Mouse (Mus musculus) heart, embryonic 13.5 days (tissue): Measurements from ENCODE around the gene Lrch3. TPM values are rescaled to one million over a fixed set of nuclear protein-coding genes. Genes with fewer than 3 reads are reported as not detected.

Source experiments
- polyA plus RNA-seq: library from polyadenylated mRNA; unstranded; fragments of >200 nt; fragmentation: Nextera tagmentation; extraction: Ambion mirVana; gene quantifications from 2 replicates; pipeline ENCODE4 v1.2.1, GENCODE M21; 2015

Gene Lrch3
- polyA plus RNA-seq, 1 experiment from 2014 or later: 16.4 TPM

Other genes starting within 250 kb of the Lrch3 start
- 0.21 TPM in 1 of 2 replicates, not detected in the other for gene Muc4, start 178.2 kb upstream of the Lrch3 start, polyA plus RNA-seq
- 0.06 and 0.20 TPM in 2 replicates for gene Muc20, start 116.7 kb upstream of the Lrch3 start, polyA plus RNA-seq
- not detected in 2 replicates for gene Smbd1, start 103.6 kb upstream of the Lrch3 start, polyA plus RNA-seq
- gene Fyttd1, start 36.6 kb upstream of the Lrch3 start, polyA plus RNA-seq: 102 and 116 TPM in 2 replicates
- gene Rubcn, start 36.3 kb upstream of the Lrch3 start, polyA plus RNA-seq: 24.2 and 26.5 TPM in 2 replicates
- 1.6 and 1.7 TPM in 2 replicates for gene Iqcg, start 142.1 kb downstream of the Lrch3 start, polyA plus RNA-seq
- gene Rpl35a, start 142.4 kb downstream of the Lrch3 start, polyA plus RNA-seq: 652 and 689 TPM in 2 replicates
- gene Lmln, start 148.4 kb downstream of the Lrch3 start, polyA plus RNA-seq: 2.2 and 3.5 TPM in 2 replicates